Mouse (Mus musculus) lung, adult 2 months (tissue): ENCODE measurements around the gene Scgb1a1.

Source experiments
- CTCF ChIP-seq: fragments of 200-500 bp; IDR thresholded peaks from 2 replicates; pipeline ENCODE4 v1.5.1; 2011; ENCODE audit warnings: mild to moderate bottlenecking, low read length, control low read depth; ENCODE audit not compliant: insufficient read depth
- POLR2A ChIP-seq: fragments of 200-500 bp; IDR thresholded peaks from 2 replicates; pipeline ENCODE4 v1.6.1; 2011; ENCODE audit warnings: low read depth, mild to moderate bottlenecking, control low read depth, low read length, borderline replicate concordance; ENCODE audit errors: extremely low read depth

DNA sequence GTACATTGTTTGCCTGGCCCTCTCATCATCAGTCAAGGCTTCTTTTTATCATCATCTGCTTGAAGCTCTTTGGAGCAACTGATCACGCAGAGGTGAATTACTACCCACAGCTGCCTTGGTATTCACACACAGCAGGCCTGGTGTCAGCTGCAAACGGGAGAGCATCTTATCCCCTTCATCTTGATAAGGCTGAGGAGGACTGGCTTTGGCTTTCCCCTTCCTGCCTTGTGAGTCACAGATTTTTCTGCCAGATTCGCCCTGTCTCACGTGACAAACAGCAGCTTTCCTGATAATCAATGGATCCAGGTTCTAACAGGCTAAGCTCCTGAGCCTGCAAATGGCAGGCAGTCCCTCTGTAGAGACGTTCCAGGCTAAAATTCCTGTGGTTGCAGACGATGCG is 7.8 kb downstream of the Scgb1a1 start:
- no peak for TF ChIP-seq POLR2A
- no peak for TF ChIP-seq CTCF
